Mouse (Mus musculus): ENCODE data around the gene Mog. TPM values are rescaled to one million over a fixed set of nuclear protein-coding genes. Genes with fewer than 3 reads are reported as not detected.

The Mog gene
- polyA plus RNA-seq, 2 experiments = not detected

DNA sequence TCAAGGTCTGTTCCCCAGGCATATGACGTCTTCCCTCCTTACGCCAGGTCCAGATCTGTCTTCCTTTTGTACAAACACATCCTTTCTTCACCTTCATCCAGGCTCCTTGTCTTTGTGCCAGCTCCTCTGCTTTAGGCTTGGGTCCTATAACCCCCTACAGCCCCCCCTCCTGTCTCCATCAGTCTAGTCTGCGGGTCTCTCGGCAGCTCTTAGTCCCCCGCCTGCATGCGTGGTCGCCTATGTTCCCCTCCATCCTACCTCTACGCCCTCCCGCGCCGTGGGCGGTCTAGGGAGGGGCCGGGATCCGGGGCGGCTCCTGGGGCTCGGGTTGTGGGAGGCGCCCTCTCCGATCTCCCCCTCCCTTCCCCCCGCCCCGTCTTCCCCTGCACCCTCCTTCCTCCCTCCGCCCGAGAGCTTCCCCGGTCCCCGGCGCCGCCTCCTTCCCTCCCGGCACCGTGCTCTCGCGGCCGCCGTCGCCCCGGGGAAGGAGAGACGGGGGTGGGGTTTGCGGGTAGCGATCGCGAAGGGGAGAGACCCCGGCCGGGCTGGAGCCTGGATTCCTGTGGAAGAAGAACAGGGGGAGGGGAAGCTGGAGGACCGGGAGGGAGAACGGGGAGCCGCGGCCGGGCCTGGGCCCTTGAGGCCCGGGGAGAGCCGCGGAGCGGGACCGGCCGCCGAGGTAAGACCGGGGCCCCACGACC, 22.6 kb upstream of the Mog start, which contains the start of gene Gabbr1:
Gene Gabbr1 (plus strand): TSS at position 356 of the 701 bp plus-strand sequence.
- peaks cover 64% of the 10 kb centered on the region for H3K27me3 ChIP-seq (ENCODE audit: control insufficient read depth, insufficient read depth, low read length)
- H3K4me2 ChIP-seq (ENCODE audit: low read depth) = peak within 1 kb of the TSS; percentile 64
- peak within 1 kb of the TSS; percentile 37 to 50 for H3K4me3 ChIP-seq (ENCODE audit: insufficient read depth in 1 of 2, low read depth in 2 of 2, low read length in 2 of 2)
- peak; percentile 69 for ATAC-seq (ENCODE audit: insufficient read depth)
- DNase-seq (ENCODE audit: low read depth in 3 of 3, low spot score in 3 of 3) = no peak
- WGBS (ENCODE audit: insufficient replicate concordance) = under 1% methylated on average over 47 of the region's 55 CpGs
- peak within 1 kb of the TSS; percentile 20; the same call in 1 of the 2 replicates for H3K9ac ChIP-seq (replicated peaks)
- TF ChIP-seq EP300 (IDR thresholded peaks at IDR 0.05; ENCODE audit: low read depth) = no peak
- no peak for TF ChIP-seq CTCF (IDR thresholded peaks at IDR 0.05; ENCODE audit: low read depth)
- no peak within 1 kb of the TSS for H3K27ac ChIP-seq
- 0 out of 4 replicates have a peak, but pooled peaks cover 0 to 2% of the 10 kb centered on the region in 2 experiments for H3K4me1 ChIP-seq (replicated peaks; ENCODE audit: control insufficient read depth in 2 of 2, insufficient read depth in 2 of 2, low read length in 1 of 2)
- no peaks in the 10 kb centered on the region for H3K9me3 ChIP-seq (ENCODE audit: control insufficient read depth, low read length)
- no peaks in the 10 kb centered on the region for H3K36me3 ChIP-seq (replicated peaks; ENCODE audit: control insufficient read depth, insufficient read depth, low read depth)

DNA sequence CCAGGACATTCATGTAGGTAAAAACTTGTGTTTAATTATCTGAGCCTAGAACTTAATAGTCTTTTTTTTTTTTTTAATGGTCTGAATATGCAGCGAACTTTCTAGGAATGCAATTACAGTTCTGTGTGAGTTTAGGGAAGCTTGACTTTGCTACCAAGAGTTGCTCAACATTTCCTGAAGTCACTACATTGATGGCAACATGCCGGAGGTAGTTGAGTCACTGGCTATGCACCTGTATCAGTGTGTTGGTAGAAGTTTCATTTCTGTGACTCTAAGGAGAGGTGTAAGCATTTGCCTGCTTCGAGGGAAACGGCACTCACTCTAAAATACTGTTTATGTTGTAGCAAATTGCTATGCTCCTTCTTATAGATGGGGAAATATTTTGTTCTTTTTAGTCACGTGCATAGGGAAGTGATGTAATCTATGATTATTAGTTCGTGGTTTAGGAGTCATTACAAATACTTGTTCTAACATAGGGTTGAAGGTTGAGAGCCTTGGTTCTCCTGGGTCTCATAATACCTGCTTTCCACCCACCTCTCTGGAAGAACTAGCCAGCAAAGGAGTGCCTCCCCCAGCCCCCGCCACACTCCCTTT, 21.6 kb upstream of the Mog start:
- H3K27ac ChIP-seq = no peak overlapping the region
- no peaks in the 10 kb centered on the region for H3K4me1 ChIP-seq (replicated peaks; ENCODE audit: control insufficient read depth in 2 of 2, insufficient read depth in 2 of 2, low read length in 1 of 2)
- peak overlapping the region; percentile 64; the same call in 1 of the 2 replicates for H3K4me2 ChIP-seq (ENCODE audit: low read depth)
- DNase-seq (ENCODE audit: low read depth in 3 of 3, low spot score in 3 of 3) (no peak), ATAC-seq (ENCODE audit: insufficient read depth) (no peak)
- no peak overlapping the region for H3K4me3 ChIP-seq (ENCODE audit: insufficient read depth in 1 of 2, low read depth in 2 of 2, low read length in 2 of 2)
- no peak overlapping the region for H3K9ac ChIP-seq (replicated peaks)
- H3K27me3 ChIP-seq (ENCODE audit: control insufficient read depth, insufficient read depth, low read length) = peaks cover 53% of the 10 kb centered on the region
- TF ChIP-seq EP300 (IDR thresholded peaks at IDR 0.05; ENCODE audit: low read depth) (no peak), CTCF (IDR thresholded peaks at IDR 0.05; ENCODE audit: low read depth) (no peak)
- H3K9me3 ChIP-seq (ENCODE audit: control insufficient read depth, low read length) = no peaks in the 10 kb centered on the region
- H3K36me3 ChIP-seq (replicated peaks; ENCODE audit: control insufficient read depth, insufficient read depth, low read depth) = no peaks in the 10 kb centered on the region
- 34% methylated on average over 7 of the region's 7 CpGs for WGBS (ENCODE audit: insufficient replicate concordance)

DNA sequence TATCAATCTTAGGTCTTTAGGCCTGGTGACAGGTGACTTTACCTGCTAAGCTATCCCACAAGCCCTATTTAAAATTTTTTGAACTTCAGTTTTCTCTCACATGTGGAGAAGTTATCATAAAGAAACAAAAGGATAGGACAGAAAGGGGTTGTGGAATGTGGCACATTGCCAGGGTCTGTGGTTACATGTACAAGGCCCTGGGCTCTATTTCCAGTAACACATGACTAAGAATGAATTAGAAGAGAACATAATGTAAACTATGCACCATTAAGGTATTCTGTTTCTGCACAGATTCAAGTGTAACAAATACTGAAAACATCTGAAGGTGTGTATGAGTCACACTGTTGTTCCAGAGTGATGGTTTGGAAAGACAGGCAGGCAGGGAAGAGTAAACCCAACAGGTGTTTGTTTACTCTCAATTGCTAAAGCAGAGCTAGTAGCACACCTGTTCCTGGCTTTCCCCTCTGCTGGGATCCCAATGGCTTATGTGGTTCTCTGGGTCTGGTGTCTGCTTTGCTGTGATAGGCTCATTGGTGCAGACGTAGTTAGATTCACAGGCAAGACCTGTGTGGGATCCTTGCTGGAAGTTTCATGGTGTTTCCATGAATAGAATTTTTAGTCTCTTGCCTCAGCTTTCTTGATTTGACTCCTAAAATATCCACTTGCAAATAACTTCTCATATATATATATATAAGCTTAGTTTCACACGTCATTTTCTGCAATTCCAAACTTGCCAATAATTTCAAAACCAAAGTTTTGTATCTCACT, 16.1 kb upstream of the Mog start:
- Histone ChIP-seq H3K9ac (replicated peaks) (no peak overlapping the region), H3K27me3 (ENCODE audit: control insufficient read depth, insufficient read depth, low read length) (0 out of 2 replicates have a peak, but pooled peaks cover under 1% of the 10 kb centered on the region), H3K9me3 (ENCODE audit: control insufficient read depth, low read length) (no peaks in the 10 kb centered on the region), H3K4me1 (replicated peaks; ENCODE audit: control insufficient read depth in 2 of 2, insufficient read depth in 2 of 2, low read length in 1 of 2) (no peaks in the 10 kb centered on the region), H3K36me3 (replicated peaks; ENCODE audit: control insufficient read depth, insufficient read depth, low read depth) (no peaks in the 10 kb centered on the region), H3K27ac (no peak overlapping the region), H3K4me3 (ENCODE audit: insufficient read depth in 1 of 2, low read depth in 2 of 2, low read length in 2 of 2) (no peak overlapping the region), H3K4me2 (ENCODE audit: low read depth) (no peak overlapping the region)
- DNase-seq (ENCODE audit: low read depth in 3 of 3, low spot score in 3 of 3) = no peak
- TF ChIP-seq EP300 (IDR thresholded peaks at IDR 0.05; ENCODE audit: low read depth) = no peak
- no peak for TF ChIP-seq CTCF (IDR thresholded peaks at IDR 0.05; ENCODE audit: low read depth)
- ATAC-seq (ENCODE audit: insufficient read depth) = no peak
- 43% methylated on average over 2 of the region's 2 CpGs for WGBS (ENCODE audit: insufficient replicate concordance)

DNA sequence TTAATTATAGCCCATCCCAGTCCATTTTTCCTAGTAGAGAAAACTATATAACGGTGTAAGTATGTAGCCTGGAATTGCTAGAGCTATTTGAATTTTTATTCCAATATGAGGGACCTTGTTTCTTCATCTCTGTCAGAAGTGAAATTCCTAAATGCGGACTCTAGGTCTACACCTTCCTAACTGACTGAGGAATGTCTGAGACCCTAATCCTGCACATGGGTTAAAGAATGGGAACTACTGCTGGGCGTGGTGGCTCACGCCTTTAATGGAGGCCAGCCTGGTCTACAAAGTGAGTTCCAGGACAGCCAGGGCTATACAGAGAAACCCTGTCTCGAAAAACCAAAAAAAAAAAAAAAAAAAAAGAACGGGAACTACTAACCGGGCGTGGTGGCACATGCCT, 6.0 kb upstream of the Mog start:
- no peak overlapping the region; a peak in 1 of 4 replicates for H3K4me3 ChIP-seq (ENCODE audit: insufficient read depth in 1 of 2, low read depth in 2 of 2, low read length in 2 of 2)
- no peaks in the 10 kb centered on the region for H3K4me1 ChIP-seq (replicated peaks; ENCODE audit: control insufficient read depth in 2 of 2, insufficient read depth in 2 of 2, low read length in 1 of 2)
- H3K9ac ChIP-seq (replicated peaks) = no peak overlapping the region
- H3K36me3 ChIP-seq (replicated peaks; ENCODE audit: control insufficient read depth, insufficient read depth, low read depth) = no peaks in the 10 kb centered on the region
- DNase-seq (ENCODE audit: low read depth in 3 of 3, low spot score in 3 of 3) = no peak
- H3K4me2 ChIP-seq (ENCODE audit: low read depth) = peak overlapping the region; percentile 58
- TF ChIP-seq EP300 (IDR thresholded peaks at IDR 0.05; ENCODE audit: low read depth) = no peak
- no peak for TF ChIP-seq CTCF (IDR thresholded peaks at IDR 0.05; ENCODE audit: low read depth)
- ATAC-seq (ENCODE audit: insufficient read depth) = no peak
- no peaks in the 10 kb centered on the region for H3K9me3 ChIP-seq (ENCODE audit: control insufficient read depth, low read length)
- H3K27ac ChIP-seq = no peak overlapping the region
- H3K27me3 ChIP-seq (ENCODE audit: control insufficient read depth, insufficient read depth, low read length) = no peaks in the 10 kb centered on the region
- 57% methylated on average over 8 of the region's 8 CpGs for WGBS (ENCODE audit: insufficient replicate concordance)

Measured in liver, embryonic 14.5 days (tissue).